Mouse (Mus musculus): ENCODE measurements around the gene Il9.

DNA sequence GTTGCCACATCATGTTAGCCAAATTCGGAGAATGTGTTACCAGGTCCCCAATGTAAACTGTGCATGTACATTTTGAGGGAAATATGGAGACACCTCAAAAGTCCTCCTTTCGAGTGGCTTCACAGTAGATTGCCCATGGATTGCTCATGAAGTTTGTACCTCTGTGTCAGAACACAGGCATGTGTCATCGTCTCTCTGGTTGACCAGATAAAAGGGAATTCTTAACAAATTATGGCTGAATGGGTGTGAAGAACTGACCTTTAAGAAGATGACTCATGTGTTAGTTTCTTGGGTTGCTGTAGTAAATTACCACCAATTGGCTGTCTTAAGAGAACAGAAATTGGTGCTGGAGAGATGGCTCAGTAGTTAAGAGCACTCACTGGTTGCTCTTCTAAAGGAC is 37.9 kb downstream of the Il9 start:
- TF ChIP-seq CTCF (IDR thresholded peaks at IDR 0.05; ENCODE audit: low read depth) (no peak), EP300 (IDR thresholded peaks at IDR 0.05; ENCODE audit: low read depth) (no peak)
